Mouse (Mus musculus): Measurements from ENCODE around the gene Mpc2. TPM values are rescaled to one million over a fixed set of nuclear protein-coding genes. Genes with fewer than 3 reads are reported as not detected.

Mpc2 gene
- polyA plus RNA-seq, 1 experiment from 2014 or later = 100.0 TPM

DNA sequence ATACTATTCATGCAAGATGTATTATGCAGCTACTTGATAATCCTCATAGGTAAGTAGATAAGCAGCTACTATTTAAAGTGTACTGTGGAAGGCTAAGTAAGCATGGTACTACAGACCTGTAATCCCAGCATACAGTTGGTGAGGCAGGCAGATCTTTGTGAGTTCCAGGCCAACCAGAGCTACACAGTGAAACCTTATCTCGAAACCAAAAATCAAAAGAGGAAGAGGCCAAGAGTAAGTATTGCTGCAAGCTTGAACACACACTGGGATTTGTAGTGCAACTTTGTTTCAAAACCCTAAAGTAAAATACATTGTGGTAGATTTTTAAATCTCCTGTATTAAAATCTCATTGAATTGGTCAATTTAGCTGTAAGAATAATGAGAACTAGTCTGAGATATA is 11.1 kb downstream of the Mpc2 start:
- no peak overlapping the region for H3K9ac ChIP-seq (ENCODE audit: low read length)
- ATAC-seq (replicated peaks; ENCODE audit: low FRiP score) = no peak

DNA sequence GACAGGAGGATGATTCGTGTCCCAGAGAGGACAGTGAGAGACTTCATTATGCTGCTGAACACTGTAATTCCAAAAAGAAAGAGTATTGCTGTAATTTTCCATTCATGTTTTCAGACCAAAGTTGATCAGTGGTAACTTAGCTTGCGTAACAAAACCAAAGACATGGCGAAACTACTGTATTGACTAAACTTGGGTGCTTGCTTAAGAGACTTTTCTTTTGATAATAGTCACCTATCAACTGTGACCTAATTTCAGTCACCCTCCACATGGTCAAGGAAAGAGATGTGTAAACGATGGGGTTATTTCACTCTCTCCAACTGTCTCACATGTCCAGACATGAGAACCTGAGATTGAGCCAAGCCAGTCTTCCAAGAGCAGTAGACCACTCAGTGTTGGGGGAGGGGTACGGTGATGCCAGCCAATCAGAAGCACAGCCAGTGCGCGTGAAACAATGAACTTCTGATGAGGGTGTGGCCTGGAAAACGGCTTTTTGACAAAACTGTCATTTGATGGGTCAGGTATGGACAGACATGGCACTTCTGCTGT is 24.3 kb downstream of the Mpc2 start, which contains the start of gene Adcy10:
Adcy10 (plus strand) TSS at position 496 of the 546 bp plus-strand sequence.
- WGBS = 93% methylated on average over 8 of the region's 8 CpGs
- H3K9ac ChIP-seq (ENCODE audit: low read length) = no peak within 1 kb of the TSS
- DNase-seq (ENCODE audit: low spot score) (no peak), ATAC-seq (replicated peaks; ENCODE audit: low FRiP score) (no peak)
- H3K4me1 ChIP-seq (replicated peaks; ENCODE audit: control insufficient read depth, insufficient read depth, low read length) = no peaks in the 10 kb centered on the region
- no peaks in the 10 kb centered on the region for H3K27me3 ChIP-seq (ENCODE audit: control insufficient read depth, insufficient read depth, low read length)
- H3K4me2 ChIP-seq (ENCODE audit: low read depth, low read length, severe bottlenecking) = no peak within 1 kb of the TSS
- H3K4me3 ChIP-seq (ENCODE audit: low read depth, low read length) = no peak within 1 kb of the TSS
- H3K27ac ChIP-seq (ENCODE audit: low read depth, low read length) = no peak within 1 kb of the TSS
- no peaks in the 10 kb centered on the region for H3K36me3 ChIP-seq (ENCODE audit: control insufficient read depth, insufficient read depth, low read length)
- H3K9me3 ChIP-seq (ENCODE audit: control insufficient read depth, low read length) = no peaks in the 10 kb centered on the region

More for the DNA sequence above, 11.1 kb downstream of the Mpc2 start:
- Histone ChIP-seq H3K27me3 (ENCODE audit: control insufficient read depth, insufficient read depth, low read length) (no peaks in the 10 kb centered on the region), H3K4me3 (ENCODE audit: low read depth, low read length) (no peak overlapping the region), H3K9me3 (ENCODE audit: control insufficient read depth, low read length) (no peaks in the 10 kb centered on the region), H3K27ac (ENCODE audit: low read depth, low read length) (no peak overlapping the region), H3K4me2 (ENCODE audit: low read depth, low read length, severe bottlenecking) (no peak overlapping the region), H3K36me3 (ENCODE audit: control insufficient read depth, insufficient read depth, low read length) (no peaks in the 10 kb centered on the region), H3K4me1 (replicated peaks; ENCODE audit: control insufficient read depth, insufficient read depth, low read length) (no peaks in the 10 kb centered on the region)
- DNase-seq (ENCODE audit: low spot score) = no peak
- WGBS = 80% methylated on average over 1 of the region's 1 CpGs

DNA sequence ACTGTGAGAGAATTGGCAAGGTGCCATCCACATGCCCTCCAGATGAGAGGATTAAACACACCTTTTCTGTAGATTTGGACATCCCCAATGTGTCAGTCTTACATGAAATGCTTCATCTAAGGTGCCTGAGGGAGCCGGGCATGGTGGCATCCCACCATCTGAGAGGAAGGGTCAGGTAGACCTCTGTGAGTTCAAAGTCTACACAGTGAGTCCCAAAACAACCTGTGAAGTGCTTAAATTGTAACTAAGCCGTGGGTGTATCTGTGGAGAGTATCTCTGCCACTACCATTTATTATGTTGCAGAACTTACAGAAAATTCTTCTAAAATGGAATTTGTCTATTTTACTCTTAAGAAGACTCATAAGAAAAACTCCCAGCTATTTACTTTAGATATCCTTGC is 25.7 kb downstream of the Mpc2 start:
- ATAC-seq (replicated peaks; ENCODE audit: low FRiP score) = no peak

DNA sequence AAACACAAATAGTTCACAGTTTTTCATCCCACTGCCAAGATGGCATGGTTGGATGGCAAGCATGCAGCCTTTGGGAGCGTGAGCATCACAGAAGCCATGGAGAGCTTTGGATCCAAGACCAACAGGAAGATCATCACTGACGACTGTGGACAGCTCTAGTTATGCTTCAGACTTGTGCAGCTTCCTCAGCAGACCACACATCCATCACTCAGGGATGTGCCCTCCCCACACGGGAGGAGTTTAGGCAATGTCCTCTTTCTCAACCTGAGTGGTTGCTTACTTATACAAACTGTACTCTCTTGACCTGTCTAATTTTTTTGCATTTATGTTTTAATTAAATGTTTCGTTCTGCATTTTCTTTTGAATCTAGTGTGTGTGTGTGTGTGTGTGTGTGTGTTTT is 28.8 kb downstream of the Mpc2 start:
- no peak overlapping the region for H3K27ac ChIP-seq (ENCODE audit: low read depth, low read length)

More for the DNA sequence above, 25.7 kb downstream of the Mpc2 start:
- Histone ChIP-seq H3K4me1 (replicated peaks; ENCODE audit: control insufficient read depth, insufficient read depth, low read length) (no peaks in the 10 kb centered on the region), H3K4me3 (ENCODE audit: low read depth, low read length) (no peak overlapping the region), H3K9me3 (ENCODE audit: control insufficient read depth, low read length) (no peaks in the 10 kb centered on the region), H3K9ac (ENCODE audit: low read length) (no peak overlapping the region), H3K27me3 (ENCODE audit: control insufficient read depth, insufficient read depth, low read length) (no peaks in the 10 kb centered on the region), H3K36me3 (ENCODE audit: control insufficient read depth, insufficient read depth, low read length) (no peaks in the 10 kb centered on the region), H3K4me2 (ENCODE audit: low read depth, low read length, severe bottlenecking) (no peak overlapping the region), H3K27ac (ENCODE audit: low read depth, low read length) (no peak overlapping the region)
- 85% methylated on average over 2 of the region's 2 CpGs for WGBS
- no peak for DNase-seq (ENCODE audit: low spot score)

DNA sequence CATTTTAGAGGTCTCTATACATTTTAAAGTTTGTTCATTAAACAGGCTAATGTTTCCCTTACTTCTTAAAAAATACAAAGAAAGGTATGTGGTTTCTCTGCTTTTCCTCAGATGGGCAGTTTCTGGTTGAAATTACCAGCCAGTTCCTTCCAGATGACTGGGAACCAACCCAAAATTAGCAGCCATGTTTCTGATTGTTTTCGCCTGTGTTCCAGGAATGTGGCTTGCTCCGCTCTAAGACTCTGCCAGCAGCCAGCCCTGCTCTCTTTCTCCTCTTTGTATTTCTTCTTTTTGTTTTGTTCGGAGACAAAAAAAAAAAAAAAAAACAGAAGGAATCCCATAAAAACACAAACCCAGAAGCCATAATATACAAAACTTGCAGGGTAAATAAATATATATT is 38.4 kb downstream of the Mpc2 start:
- no peaks in the 10 kb centered on the region for H3K4me1 ChIP-seq (replicated peaks; ENCODE audit: control insufficient read depth, insufficient read depth, low read length)
- H3K9me3 ChIP-seq (ENCODE audit: control insufficient read depth, low read length) = no peaks in the 10 kb centered on the region
- H3K27me3 ChIP-seq (ENCODE audit: control insufficient read depth, insufficient read depth, low read length) = no peaks in the 10 kb centered on the region
- DNase-seq (ENCODE audit: low spot score) (no peak), ATAC-seq (replicated peaks; ENCODE audit: low FRiP score) (no peak)
- no peaks in the 10 kb centered on the region for H3K36me3 ChIP-seq (ENCODE audit: control insufficient read depth, insufficient read depth, low read length)
- H3K9ac ChIP-seq (ENCODE audit: low read length) = no peak overlapping the region
- H3K4me2 ChIP-seq (ENCODE audit: low read depth, low read length, severe bottlenecking) = no peak overlapping the region
- H3K27ac ChIP-seq (ENCODE audit: low read depth, low read length) = no peak overlapping the region
- WGBS = 45% methylated on average over 3 of the region's 3 CpGs
- no peak overlapping the region for H3K4me3 ChIP-seq (ENCODE audit: low read depth, low read length)

More for the DNA sequence above, 28.8 kb downstream of the Mpc2 start:
- no peaks in the 10 kb centered on the region for H3K27me3 ChIP-seq (ENCODE audit: control insufficient read depth, insufficient read depth, low read length)
- H3K36me3 ChIP-seq (ENCODE audit: control insufficient read depth, insufficient read depth, low read length) = no peaks in the 10 kb centered on the region
- no peaks in the 10 kb centered on the region for H3K4me1 ChIP-seq (replicated peaks; ENCODE audit: control insufficient read depth, insufficient read depth, low read length)
- H3K4me2 ChIP-seq (ENCODE audit: low read depth, low read length, severe bottlenecking) = no peak overlapping the region
- no peaks in the 10 kb centered on the region for H3K9me3 ChIP-seq (ENCODE audit: control insufficient read depth, low read length)
- H3K4me3 ChIP-seq (ENCODE audit: low read depth, low read length) = no peak overlapping the region
- no peak for DNase-seq (ENCODE audit: low spot score)
- no peak for ATAC-seq (replicated peaks; ENCODE audit: low FRiP score)
- 89% methylated on average over 4 of the region's 4 CpGs for WGBS
- H3K9ac ChIP-seq (ENCODE audit: low read length) = no peak overlapping the region

DNA sequence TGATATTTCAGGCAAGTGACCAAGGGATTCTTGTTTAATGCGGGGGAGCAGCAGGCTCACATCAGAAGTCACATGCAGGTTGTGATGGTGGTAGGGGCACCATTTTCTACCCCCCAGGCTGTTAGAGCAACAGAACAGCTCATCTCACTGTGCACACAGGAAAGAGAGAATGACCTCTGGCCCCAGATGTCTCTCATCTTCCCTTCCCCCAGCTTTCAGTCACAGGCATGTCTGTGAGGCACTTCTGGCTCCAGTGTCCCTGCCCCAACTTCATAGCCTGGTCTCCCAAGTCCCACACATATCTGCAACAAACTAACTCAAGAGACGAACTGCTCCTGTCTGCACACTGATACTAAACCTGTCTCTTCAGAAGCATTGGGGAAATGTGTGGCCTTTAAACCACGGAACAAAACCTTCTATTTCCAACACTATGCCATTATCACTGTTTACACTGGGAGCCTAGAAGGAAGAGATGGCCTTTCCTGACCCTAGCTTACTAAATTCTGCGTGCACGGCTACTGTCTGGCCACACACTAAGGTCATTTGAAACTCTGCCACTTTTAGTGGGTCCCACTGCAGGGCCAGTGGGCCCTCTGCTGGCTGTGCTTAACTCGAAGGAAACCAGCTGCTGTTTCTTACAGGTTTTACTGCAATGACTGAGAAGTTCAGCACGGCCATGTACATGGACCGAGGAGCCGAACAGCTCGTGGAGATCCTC is 43.0 kb downstream of the Mpc2 start:
- ATAC-seq (replicated peaks; ENCODE audit: low FRiP score) = no peak
- no peak for DNase-seq (ENCODE audit: low spot score)
- no peak overlapping the region for H3K27ac ChIP-seq (ENCODE audit: low read depth, low read length)
- no peaks in the 10 kb centered on the region for H3K4me1 ChIP-seq (replicated peaks; ENCODE audit: control insufficient read depth, insufficient read depth, low read length)
- 62% methylated on average over 10 of the region's 10 CpGs for WGBS
- no peaks in the 10 kb centered on the region for H3K27me3 ChIP-seq (ENCODE audit: control insufficient read depth, insufficient read depth, low read length)
- no peaks in the 10 kb centered on the region for H3K9me3 ChIP-seq (ENCODE audit: control insufficient read depth, low read length)
- no peak overlapping the region for H3K4me2 ChIP-seq (ENCODE audit: low read depth, low read length, severe bottlenecking)
- H3K9ac ChIP-seq (ENCODE audit: low read length) = no peak overlapping the region
- no peaks in the 10 kb centered on the region for H3K36me3 ChIP-seq (ENCODE audit: control insufficient read depth, insufficient read depth, low read length)
- H3K4me3 ChIP-seq (ENCODE audit: low read depth, low read length) = no peak overlapping the region

DNA sequence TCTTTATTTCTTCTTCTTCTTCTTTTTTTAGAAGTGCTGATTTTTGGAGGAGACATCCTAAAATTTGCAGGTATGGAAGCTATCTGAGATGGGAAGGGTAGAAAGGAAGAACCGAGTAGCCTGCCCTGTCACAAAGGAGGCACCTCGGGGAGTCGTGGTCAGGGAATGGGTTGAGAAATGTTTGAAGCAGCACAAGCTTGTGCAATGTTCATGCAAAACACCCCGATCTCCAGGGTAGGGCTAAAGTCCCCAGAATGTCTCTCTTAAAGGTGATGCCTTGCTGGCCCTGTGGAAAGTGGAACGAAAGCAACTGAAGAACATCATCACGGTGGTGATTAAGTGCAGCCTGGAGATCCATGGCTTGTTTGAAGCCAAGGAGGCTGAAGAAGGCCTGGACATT is 45.9 kb downstream of the Mpc2 start:
- DNase-seq (ENCODE audit: low spot score) (no peak), ATAC-seq (replicated peaks; ENCODE audit: low FRiP score) (no peak)
- Histone ChIP-seq H3K27me3 (ENCODE audit: control insufficient read depth, insufficient read depth, low read length) (no peaks in the 10 kb centered on the region), H3K4me3 (ENCODE audit: low read depth, low read length) (no peak overlapping the region), H3K36me3 (ENCODE audit: control insufficient read depth, insufficient read depth, low read length) (no peaks in the 10 kb centered on the region), H3K27ac (ENCODE audit: low read depth, low read length) (no peak overlapping the region), H3K9ac (ENCODE audit: low read length) (no peak overlapping the region), H3K4me1 (replicated peaks; ENCODE audit: control insufficient read depth, insufficient read depth, low read length) (no peaks in the 10 kb centered on the region), H3K9me3 (ENCODE audit: control insufficient read depth, low read length) (no peaks in the 10 kb centered on the region), H3K4me2 (ENCODE audit: low read depth, low read length, severe bottlenecking) (no peak overlapping the region)
- WGBS = 90% methylated on average over 6 of the region's 6 CpGs

DNA sequence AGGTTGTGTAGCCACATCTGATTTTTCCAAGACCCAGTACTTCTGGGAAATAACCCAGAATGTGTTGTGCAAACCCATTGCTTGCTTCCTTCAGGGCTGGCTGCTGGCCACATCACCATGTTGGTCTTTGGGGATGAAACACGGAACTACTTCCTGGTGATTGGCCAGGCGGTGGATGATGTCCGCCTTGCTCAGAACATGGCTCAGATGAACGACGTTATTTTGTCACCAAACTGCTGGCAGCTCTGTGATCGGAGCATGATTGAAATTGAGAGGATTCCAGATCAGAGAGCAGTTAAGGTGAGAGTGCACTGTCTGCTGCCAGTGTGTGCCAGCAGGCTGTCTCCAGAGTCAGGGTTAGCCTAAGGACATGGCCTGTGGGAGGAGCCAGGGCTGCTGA is 49.7 kb downstream of the Mpc2 start:
- no peak overlapping the region for H3K4me3 ChIP-seq (ENCODE audit: low read depth, low read length)
- no peak overlapping the region for H3K9ac ChIP-seq (ENCODE audit: low read length)
- H3K27ac ChIP-seq (ENCODE audit: low read depth, low read length) = no peak overlapping the region
- WGBS = 91% methylated on average over 6 of the region's 6 CpGs
- no peaks in the 10 kb centered on the region for H3K4me1 ChIP-seq (replicated peaks; ENCODE audit: control insufficient read depth, insufficient read depth, low read length)
- no peak for DNase-seq (ENCODE audit: low spot score)
- H3K9me3 ChIP-seq (ENCODE audit: control insufficient read depth, low read length) = no peaks in the 10 kb centered on the region
- no peaks in the 10 kb centered on the region for H3K36me3 ChIP-seq (ENCODE audit: control insufficient read depth, insufficient read depth, low read length)
- no peak for ATAC-seq (replicated peaks; ENCODE audit: low FRiP score)
- H3K27me3 ChIP-seq (ENCODE audit: control insufficient read depth, insufficient read depth, low read length) = no peaks in the 10 kb centered on the region
- no peak overlapping the region for H3K4me2 ChIP-seq (ENCODE audit: low read depth, low read length, severe bottlenecking)

DNA sequence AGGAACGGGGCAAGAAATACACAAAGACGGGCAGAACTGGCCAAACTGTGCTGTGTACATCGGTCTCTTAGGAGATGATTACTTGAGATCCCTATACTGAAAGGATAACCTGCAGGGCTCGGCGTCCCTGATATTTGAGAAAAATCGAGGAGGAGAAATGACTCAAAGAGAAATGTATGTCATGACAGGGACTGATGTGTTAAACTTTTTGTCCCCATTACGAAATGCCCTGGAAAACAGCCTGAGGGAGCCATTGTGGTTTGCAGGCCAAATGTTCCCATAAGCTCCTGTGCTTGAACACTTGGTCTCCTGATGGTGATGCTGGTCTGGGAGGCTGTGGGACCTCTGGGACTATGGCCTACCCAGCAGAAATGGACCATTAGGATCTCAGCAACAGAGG is 60.3 kb downstream of the Mpc2 start:
- ATAC-seq (replicated peaks; ENCODE audit: low FRiP score) (no peak), DNase-seq (ENCODE audit: low spot score) (no peak)
- no peaks in the 10 kb centered on the region for H3K27me3 ChIP-seq (ENCODE audit: control insufficient read depth, insufficient read depth, low read length)
- WGBS = 91% methylated on average over 7 of the region's 7 CpGs
- no peak overlapping the region for H3K27ac ChIP-seq (ENCODE audit: low read depth, low read length)
- H3K36me3 ChIP-seq (ENCODE audit: control insufficient read depth, insufficient read depth, low read length) = no peaks in the 10 kb centered on the region
- no peaks in the 10 kb centered on the region for H3K4me1 ChIP-seq (replicated peaks; ENCODE audit: control insufficient read depth, insufficient read depth, low read length)
- no peak overlapping the region for H3K9ac ChIP-seq (ENCODE audit: low read length)
- H3K4me3 ChIP-seq (ENCODE audit: low read depth, low read length) = no peak overlapping the region
- no peaks in the 10 kb centered on the region for H3K9me3 ChIP-seq (ENCODE audit: control insufficient read depth, low read length)
- no peak overlapping the region for H3K4me2 ChIP-seq (ENCODE audit: low read depth, low read length, severe bottlenecking)

All from forebrain, embryonic 11.5 days (tissue).